Mouse (Mus musculus) hindbrain, embryonic 10.5 days (tissue): ENCODE data around the gene Desi1. TPM values are rescaled to one million over a fixed set of nuclear protein-coding genes. Genes with fewer than 3 reads are reported as not detected.
A peak's percentile ranks its signal among the peaks of the same experiment; 100 is the strongest.
"Not testable (repeated sequence)": the region's sequence is repeated elsewhere in the genome, so short reads cannot be mapped to it uniquely, and the experiment has no call there.

Experiments
- DNase-seq: peaks from one replicate; pipeline ENCODE4 v3.0.0-alpha.2; 2017; ENCODE audit warnings: low spot score
- H3K27ac ChIP-seq: fragments of 300-500 bp; sonication (generic); 2 replicates; pipeline ENCODE4 v1.5.1; 2016; ENCODE audit warnings: mild to moderate bottlenecking, moderate library complexity
- H3K27me3 ChIP-seq: fragments of 300-500 bp; sonication (generic); 2 replicates; pipeline ENCODE4 v1.6.1; 2016; ENCODE audit warnings: mild to moderate bottlenecking; ENCODE audit not compliant: poor library complexity, insufficient read depth, severe bottlenecking
- H3K36me3 ChIP-seq: fragments of 300-500 bp; sonication (generic); 2 replicates; pipeline ENCODE4 v1.6.1; 2016; ENCODE audit warnings: mild to moderate bottlenecking, moderate library complexity
- H3K4me1 ChIP-seq: fragments of 300-500 bp; sonication (generic); replicated peaks from 2 replicates; pipeline ENCODE4 v1.6.1; 2016; ENCODE audit warnings: mild to moderate bottlenecking
- H3K4me3 ChIP-seq: fragments of 300-500 bp; sonication (generic); 2 replicates; pipeline ENCODE4 v1.5.1; 2016; ENCODE audit warnings: mild to moderate bottlenecking, moderate library complexity
- H3K9me3 ChIP-seq: fragments of 300-500 bp; sonication (generic); 2 replicates; pipeline ENCODE4 v1.6.1; 2016; ENCODE audit warnings: mild to moderate bottlenecking, moderate library complexity
- WGBS: fragments of 180-500 bp; shearing (Covaris S2); methylation state at CpG from one replicate; pipeline ENCODE4 v1.1.7; 2016; 5-methylcytosine and 5-hydroxymethylcytosine counted together
- polyA plus RNA-seq: library from polyadenylated mRNA; unstranded; fragments of >200 nt; fragmentation: Nextera tagmentation; extraction: Ambion mirVana; gene quantifications from 2 replicates; pipeline ENCODE4 v1.2.1, GENCODE M21; 2016

The Desi1 gene
- polyA plus RNA-seq, 1 experiment from 2014 or later: 39.7 TPM

DNA sequence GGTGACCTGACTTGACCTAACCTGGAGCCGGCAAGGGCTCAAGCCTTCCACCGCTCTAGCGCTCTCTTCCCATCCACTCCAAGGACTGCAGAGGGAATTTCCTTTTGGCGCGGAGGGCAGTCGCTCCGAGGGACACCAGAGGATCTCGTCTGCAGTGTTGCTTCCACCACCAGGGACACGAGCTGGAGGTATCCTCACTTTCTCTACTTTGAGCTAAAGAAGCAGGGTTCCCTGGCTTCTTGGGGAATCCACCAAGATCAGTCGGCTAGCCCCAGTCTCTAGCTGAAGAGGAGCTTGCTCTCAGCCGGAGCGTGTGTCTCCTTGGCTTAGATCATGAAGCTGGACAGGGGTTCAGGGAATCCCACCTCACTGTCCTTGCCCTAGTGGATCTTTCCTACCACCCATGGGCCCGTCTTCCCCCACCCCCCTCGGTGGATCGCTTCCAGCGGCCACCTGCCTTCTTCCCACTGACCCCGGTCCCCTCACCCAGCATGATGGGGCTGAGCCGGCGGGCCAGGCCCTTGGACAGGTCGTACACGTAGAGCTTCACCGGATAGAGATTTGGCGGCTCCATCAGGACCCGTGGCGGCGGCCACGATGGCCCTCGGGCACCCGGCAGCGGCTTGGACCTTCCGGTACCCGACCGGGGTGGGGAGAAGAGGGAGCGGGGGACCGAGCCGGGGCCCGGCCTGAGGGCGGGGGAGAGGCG is 18.1 kb downstream of the Desi1 start:
- under 1% methylated on average over 39 of the region's 39 CpGs for WGBS
- peak overlapping the region; percentile 90 for H3K27ac ChIP-seq
- H3K4me1 ChIP-seq: peaks cover 25% of the 10 kb centered on the region
- no peaks in the 10 kb centered on the region for H3K9me3 ChIP-seq
- DNase-seq: no peak
- peak overlapping the region; percentile 97 for H3K4me3 ChIP-seq
- peaks cover 25% of the 10 kb centered on the region for H3K36me3 ChIP-seq
- H3K27me3 ChIP-seq: no peaks in the 10 kb centered on the region

DNA sequence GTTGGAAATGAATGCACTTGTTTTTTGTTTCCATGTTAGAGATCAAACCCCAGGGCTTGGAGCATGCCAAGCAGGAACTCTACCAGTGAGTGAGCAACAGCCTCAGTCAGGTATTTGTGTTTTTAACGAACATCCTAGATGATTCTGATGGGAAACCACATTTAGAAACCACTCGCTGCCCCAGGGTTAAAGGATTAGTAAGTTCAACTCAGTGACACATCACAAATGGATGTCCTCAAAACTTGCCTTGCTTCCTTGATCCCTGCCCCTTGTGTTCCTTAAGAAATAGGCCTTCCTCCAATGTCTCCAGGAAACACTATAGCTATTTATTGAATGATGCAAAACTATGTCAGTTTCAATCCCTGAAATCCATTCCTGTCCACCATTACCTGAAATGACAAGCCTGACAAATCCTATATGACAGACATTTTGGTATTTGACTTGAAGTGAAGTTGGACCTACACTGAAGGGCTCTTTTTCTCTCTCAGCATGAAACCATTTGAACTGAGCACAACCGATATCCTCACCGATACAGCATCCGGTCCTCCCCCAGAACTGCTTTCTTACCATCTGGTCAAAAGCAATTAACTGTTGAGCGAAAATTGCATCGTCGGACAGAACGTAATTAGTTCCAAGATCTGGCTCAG is 18.8 kb downstream of the Desi1 start:
- Histone ChIP-seq H3K27me3 (no peaks in the 10 kb centered on the region), H3K9me3 (no peaks in the 10 kb centered on the region), H3K36me3 (peaks cover 19% of the 10 kb centered on the region), H3K27ac (no peak overlapping the region; the same call in 1 of the 2 replicates), H3K4me3 (peak overlapping the region; percentile 97), H3K4me1 (peaks cover 25% of the 10 kb centered on the region)
- 21% methylated on average over 9 of the region's 9 CpGs for WGBS
- DNase-seq: no peak

- Histone ChIP-seq H3K4me3 (no peak overlapping the region), H3K4me1 (peaks cover 22% of the 10 kb centered on the region), H3K9me3 (no peaks in the 10 kb centered on the region), H3K27me3 (no peaks in the 10 kb centered on the region), H3K27ac (no peak overlapping the region), H3K36me3 (peaks cover 8% of the 10 kb centered on the region)
- WGBS: 93% methylated on average over 6 of the region's 6 CpGs
- no peak for DNase-seq
Observed at GRCm38 (mm10) chr15:82011947-82012346, 21.7 kb downstream of the Desi1 start.

DNA sequence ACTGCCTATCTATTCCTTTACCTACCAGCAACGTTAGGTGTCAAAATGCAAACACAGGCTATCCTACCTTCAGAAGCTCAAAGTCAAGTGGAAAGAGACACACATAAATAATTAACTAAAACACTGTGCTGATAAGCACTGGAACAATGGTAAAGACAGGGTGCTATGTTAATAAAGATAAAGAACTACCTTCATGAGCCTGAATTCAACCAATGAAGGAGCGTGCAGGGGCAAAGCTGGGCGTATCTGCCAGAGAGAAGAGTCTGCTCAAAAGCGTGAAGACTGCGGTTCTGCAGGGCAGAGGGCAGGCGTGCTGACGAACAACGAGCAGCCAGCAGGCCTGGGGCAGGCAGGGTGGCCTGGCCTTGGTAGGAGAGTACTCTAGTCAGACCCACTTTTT is 29.4 kb downstream of the Desi1 start:
- no peak overlapping the region for H3K4me3 ChIP-seq
- WGBS: 93% methylated on average over 8 of the region's 8 CpGs
- no peaks in the 10 kb centered on the region for H3K9me3 ChIP-seq
- H3K4me1 ChIP-seq: no peaks in the 10 kb centered on the region
- H3K27me3 ChIP-seq: no peaks in the 10 kb centered on the region
- H3K27ac ChIP-seq: no peak overlapping the region
- no peak for DNase-seq
- peaks cover 50% of the 10 kb centered on the region for H3K36me3 ChIP-seq

DNA sequence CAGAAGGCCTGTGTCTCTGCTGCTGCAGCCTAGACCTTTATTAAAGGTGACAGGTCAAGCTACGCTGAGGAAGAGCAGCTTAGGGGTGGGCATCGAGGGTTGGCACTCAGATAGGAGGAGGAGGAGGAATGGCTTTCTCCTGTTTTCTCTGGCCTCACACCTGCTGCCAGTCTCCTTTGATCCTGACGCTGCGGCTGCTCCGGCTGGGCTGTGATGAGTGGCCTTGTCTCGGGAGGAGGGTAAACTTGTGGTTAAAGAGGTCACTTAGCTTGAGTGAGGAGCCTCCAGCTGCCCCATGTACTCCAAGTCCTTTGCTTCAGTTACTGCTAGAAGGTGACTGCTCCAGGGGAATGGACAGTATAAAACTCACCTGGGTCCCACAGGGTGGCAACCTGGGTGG is 39.7 kb downstream of the Desi1 start:
- no peak overlapping the region for H3K4me3 ChIP-seq
- H3K27ac ChIP-seq: no peak overlapping the region
- no peak for DNase-seq
- 87% methylated on average over 6 of the region's 6 CpGs for WGBS
- no peaks in the 10 kb centered on the region for H3K9me3 ChIP-seq
- no peaks in the 10 kb centered on the region for H3K27me3 ChIP-seq
- H3K4me1 ChIP-seq: peaks cover 6% of the 10 kb centered on the region; the same call in 1 of the 2 replicates
- peaks cover 66% of the 10 kb centered on the region for H3K36me3 ChIP-seq

GRCm38 (mm10) chr15:81990549-81990948 is 43.1 kb downstream of the Desi1 start:
- no peak overlapping the region for H3K4me3 ChIP-seq
- peaks cover 11% of the 10 kb centered on the region for H3K4me1 ChIP-seq
- no peak overlapping the region for H3K27ac ChIP-seq
- 53% methylated on average over 7 of the region's 7 CpGs for WGBS
- no peaks in the 10 kb centered on the region for H3K9me3 ChIP-seq
- no peak for DNase-seq
- H3K36me3 ChIP-seq: peaks cover 31% of the 10 kb centered on the region
- no peaks in the 10 kb centered on the region for H3K27me3 ChIP-seq

DNA sequence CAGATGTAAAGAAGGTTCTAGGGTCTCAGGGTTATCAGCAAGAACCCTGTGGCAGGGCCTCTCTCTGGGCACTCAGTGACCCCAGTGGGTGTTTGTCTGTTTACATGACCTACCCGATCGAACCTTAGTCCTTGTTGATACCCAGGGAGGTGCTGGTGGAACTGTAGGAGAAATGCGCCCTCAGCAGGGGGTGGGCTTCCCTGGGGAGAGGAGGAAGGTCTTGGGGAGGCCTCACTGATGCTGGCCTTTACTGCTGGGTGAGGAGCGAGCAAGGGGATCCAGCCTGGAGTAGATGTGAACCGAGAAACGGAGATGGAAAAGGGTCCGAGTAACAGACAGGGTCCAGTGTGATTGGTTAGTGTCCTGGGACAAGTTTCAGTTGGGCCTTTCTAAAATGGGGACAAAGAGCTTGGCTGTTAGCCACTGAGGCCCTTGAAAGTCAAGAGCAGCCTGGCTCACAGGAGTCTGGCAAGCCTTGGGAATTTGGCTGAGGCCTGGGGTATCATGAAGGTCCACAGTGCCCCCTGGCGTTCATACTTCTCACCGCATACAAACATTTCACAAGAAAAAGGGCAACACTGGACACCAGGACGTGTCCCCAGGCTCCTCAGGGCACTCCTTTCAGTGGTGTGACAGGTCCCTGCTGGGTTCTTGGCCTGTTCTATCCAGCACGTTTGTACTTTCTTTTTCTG is 44.1 kb downstream of the Desi1 start:
- Histone ChIP-seq H3K27me3 (no peaks in the 10 kb centered on the region), H3K9me3 (no peaks in the 10 kb centered on the region), H3K4me1 (peaks cover 21% of the 10 kb centered on the region), H3K36me3 (peaks cover 21% of the 10 kb centered on the region), H3K4me3 (no peak overlapping the region), H3K27ac (0 out of 2 replicates have a peak overlapping the region, but pooled peaks have one; percentile 3)
- 44% methylated on average over 11 of the region's 11 CpGs for WGBS
- peak; percentile 87 for DNase-seq

- WGBS: 86% methylated on average over 3 of the region's 3 CpGs
- no peaks in the 10 kb centered on the region for H3K27me3 ChIP-seq
- peaks cover 2% of the 10 kb centered on the region; the same call in 1 of the 2 replicates for H3K36me3 ChIP-seq
- H3K4me3 ChIP-seq: no peak within 1 kb of the TSS
- H3K9me3 ChIP-seq: no peaks in the 10 kb centered on the region
- peaks cover 21% of the 10 kb centered on the region for H3K4me1 ChIP-seq
- no peak for DNase-seq
- H3K27ac ChIP-seq: peak within 1 kb of the TSS; percentile 8; the same call in 1 of the 2 replicates
Observed at GRCm38 (mm10) chr15:81987646-81988045, 46.0 kb downstream of the Desi1 start, which contains the start of gene Xrcc6. Gene Xrcc6, plus strand, starts transcription at chr15:81987835.

GRCm38 (mm10) chr15:81985267-81986161 is 48.1 kb downstream of the Desi1 start:
- H3K4me3 ChIP-seq: no peak overlapping the region
- peaks cover 18% of the 10 kb centered on the region for H3K4me1 ChIP-seq
- DNase-seq: peak; percentile 29
- 70% methylated on average over 2 of the region's 2 CpGs for WGBS
- H3K27ac ChIP-seq: peak overlapping the region; percentile 64; the same call in 1 of the 2 replicates
- no peaks in the 10 kb centered on the region for H3K36me3 ChIP-seq
- no peaks in the 10 kb centered on the region; the same call in 1 of the 2 replicates for H3K9me3 ChIP-seq
- H3K27me3 ChIP-seq: no peaks in the 10 kb centered on the region

GRCm38 (mm10) chr15:81982173-81982572 is 51.5 kb downstream of the Desi1 start:
- Histone ChIP-seq H3K4me1 (peaks cover 15% of the 10 kb centered on the region), H3K4me3 (no peak overlapping the region), H3K27me3 (no peaks in the 10 kb centered on the region), H3K9me3 (no peaks in the 10 kb centered on the region; the same call in 1 of the 2 replicates), H3K36me3 (no peaks in the 10 kb centered on the region), H3K27ac (no peak overlapping the region)
- DNase-seq: no peak
- WGBS: 54% methylated on average over 1 of the region's 1 CpGs

DNA sequence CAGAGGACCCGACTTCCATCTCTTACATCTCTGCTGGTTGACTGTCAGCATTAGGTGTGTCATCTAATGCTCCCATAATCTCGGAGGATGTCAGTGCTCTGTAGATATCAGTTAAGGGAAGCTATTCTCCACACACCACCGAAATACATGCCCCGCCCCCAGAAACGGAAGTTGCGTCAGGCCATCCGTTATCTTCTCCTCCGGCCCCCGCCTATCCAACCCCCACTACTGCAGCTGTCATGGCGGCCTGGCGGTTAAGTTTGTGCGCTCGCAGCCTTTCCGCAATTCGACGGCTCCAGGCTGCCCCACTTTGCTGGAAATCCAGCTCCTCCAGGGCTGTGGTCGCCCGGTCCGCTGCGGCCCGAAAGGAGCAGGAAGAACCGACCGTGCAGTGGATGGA is 53.3 kb downstream of the Desi1 start, which contains the start of gene 1700029P11Rik:
TSS of gene 1700029P11Rik (plus strand) at position 220 of the 400 bp plus-strand sequence.
- Histone ChIP-seq H3K36me3 (no peaks in the 10 kb centered on the region), H3K4me1 (peaks cover 7% of the 10 kb centered on the region), H3K4me3 (no peak within 1 kb of the TSS), H3K27me3 (no peaks in the 10 kb centered on the region), H3K9me3 (peaks cover 2% of the 10 kb centered on the region), H3K27ac (no peak within 1 kb of the TSS)
- WGBS: 95% methylated on average over 23 of the region's 23 CpGs
- DNase-seq: no peak

- H3K4me1 ChIP-seq, H3K27me3 ChIP-seq, H3K4me3 ChIP-seq, DNase-seq, H3K36me3 ChIP-seq, H3K27ac ChIP-seq: not testable (repeated sequence)
- WGBS: 89% methylated on average over 8 of the region's 8 CpGs
- peaks cover 22% of the 10 kb centered on the region for H3K9me3 ChIP-seq
Observed at GRCm38 (mm10) chr15:81975156-81975555, 58.5 kb downstream of the Desi1 start.
